Mouse (Mus musculus): ENCODE measurements around the gene Plk3. TPM values are rescaled to one million over a fixed set of nuclear protein-coding genes. Genes with fewer than 3 reads are reported as not detected.
"Not testable (repeated sequence)": the region's sequence is repeated elsewhere in the genome, so short reads cannot be mapped to it uniquely, and the experiment has no call there.

The Plk3 gene
- total RNA-seq (2014; fragmentation: Nextera tagmentation) (1.4 and 1.9 TPM in 2 replicates), total RNA-seq (2017) (5.2 and 6.4 TPM in 2 replicates), polyA plus RNA-seq (2012) (4.4 and 6.0 TPM in 2 replicates)

DNA sequence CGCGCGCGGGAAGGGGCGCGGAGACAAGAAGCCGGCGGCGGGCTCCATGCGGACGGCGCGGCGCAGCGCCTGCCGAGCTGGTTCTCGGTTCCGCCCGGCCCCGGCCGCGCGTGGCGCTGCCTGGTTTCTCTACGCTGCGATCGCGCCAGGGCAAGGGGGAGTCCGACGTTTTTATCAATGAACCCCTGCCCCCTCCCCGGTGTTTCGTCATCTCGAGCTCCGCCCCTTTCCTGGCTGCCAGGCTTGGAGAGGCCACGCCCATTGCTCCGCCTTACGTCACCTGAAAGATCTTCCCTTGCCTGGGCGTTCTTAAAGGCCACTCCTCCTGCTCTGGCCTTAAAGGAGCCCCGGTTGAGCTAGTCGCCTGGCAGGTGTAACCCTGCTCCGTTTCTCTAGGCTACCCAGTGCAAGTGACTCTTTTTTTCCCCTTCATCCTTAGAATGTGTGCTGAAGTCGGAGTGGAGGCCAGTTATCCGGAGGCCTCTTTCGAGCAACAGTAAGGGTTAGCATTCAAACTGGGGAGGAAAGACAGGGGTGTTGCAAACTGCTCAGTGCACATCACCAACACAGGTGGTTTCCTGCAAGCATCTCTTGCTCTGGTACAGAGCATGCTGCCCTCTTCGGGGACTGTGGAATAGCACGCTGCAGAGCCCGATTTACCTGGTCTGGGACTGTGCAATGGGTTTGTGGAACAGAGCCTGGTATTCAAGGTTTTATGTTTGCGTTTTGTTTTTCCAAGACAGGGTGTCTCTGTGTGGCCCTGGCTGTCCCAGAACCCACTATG is at the start of gene Plk3:
Plk3 (minus strand) TSS at position 147 of the 784 bp plus-strand sequence.
- TF ChIP-seq GATA2 (IDR thresholded peaks at IDR 0.05; ENCODE audit: borderline replicate concordance, low read depth, low read length) (no peak), GATA1 (IDR thresholded peaks at IDR 0.05; ENCODE audit: borderline replicate concordance, low read length) (no peak), CTCF (IDR thresholded peaks at IDR 0.05; ENCODE audit: low read depth, low read length) (no peak), TAL1 (conservative IDR thresholded peaks at IDR 0.05; ENCODE audit: low read depth, low read length) (no peak), POLR2AphosphoS5 (IDR thresholded peaks at IDR 0.05; ENCODE audit: insufficient replicate concordance, low read depth, low read length) (no peak)
- Histone ChIP-seq H3K36me3 (replicated peaks) (peaks cover 35% of the 10 kb centered on the region), H3K9me3 (replicated peaks) (no peaks in the 10 kb centered on the region), H3K4me3 (ENCODE audit: low read depth, low read length) (peak within 1 kb of the TSS; percentile 83), H3K27me3 (ENCODE audit: insufficient read depth, low read length) (peaks cover 11% of the 10 kb centered on the region; the same call in 1 of the 2 replicates), H3K4me1 (ENCODE audit: insufficient read depth, low read depth, low read length) (peaks cover 68% of the 10 kb centered on the region)
- peak; percentile 80 for ATAC-seq (ENCODE audit: extremely low read depth, insufficient number of reproducible peaks, low FRiP score, poor library complexity, severe bottlenecking)
- DNase-seq (ENCODE audit: low spot score): peak; percentile 93

GRCm38 (mm10) chr4:117182759-117183096 is 49.0 kb upstream of the Plk3 start:
- H3K27me3 ChIP-seq (ENCODE audit: insufficient read depth, low read length); H3K9me3 ChIP-seq (replicated peaks); ATAC-seq (ENCODE audit: extremely low read depth, insufficient number of reproducible peaks, low FRiP score, poor library complexity, severe bottlenecking): not testable (repeated sequence)
- Histone ChIP-seq H3K4me1 (ENCODE audit: insufficient read depth, low read depth, low read length) (peaks cover 29% of the 10 kb centered on the region), H3K36me3 (replicated peaks) (peaks cover 25% of the 10 kb centered on the region), H3K4me3 (ENCODE audit: low read depth, low read length) (peak overlapping the region; percentile 80)
- DNase-seq (ENCODE audit: low spot score): peak; percentile 19

DNA sequence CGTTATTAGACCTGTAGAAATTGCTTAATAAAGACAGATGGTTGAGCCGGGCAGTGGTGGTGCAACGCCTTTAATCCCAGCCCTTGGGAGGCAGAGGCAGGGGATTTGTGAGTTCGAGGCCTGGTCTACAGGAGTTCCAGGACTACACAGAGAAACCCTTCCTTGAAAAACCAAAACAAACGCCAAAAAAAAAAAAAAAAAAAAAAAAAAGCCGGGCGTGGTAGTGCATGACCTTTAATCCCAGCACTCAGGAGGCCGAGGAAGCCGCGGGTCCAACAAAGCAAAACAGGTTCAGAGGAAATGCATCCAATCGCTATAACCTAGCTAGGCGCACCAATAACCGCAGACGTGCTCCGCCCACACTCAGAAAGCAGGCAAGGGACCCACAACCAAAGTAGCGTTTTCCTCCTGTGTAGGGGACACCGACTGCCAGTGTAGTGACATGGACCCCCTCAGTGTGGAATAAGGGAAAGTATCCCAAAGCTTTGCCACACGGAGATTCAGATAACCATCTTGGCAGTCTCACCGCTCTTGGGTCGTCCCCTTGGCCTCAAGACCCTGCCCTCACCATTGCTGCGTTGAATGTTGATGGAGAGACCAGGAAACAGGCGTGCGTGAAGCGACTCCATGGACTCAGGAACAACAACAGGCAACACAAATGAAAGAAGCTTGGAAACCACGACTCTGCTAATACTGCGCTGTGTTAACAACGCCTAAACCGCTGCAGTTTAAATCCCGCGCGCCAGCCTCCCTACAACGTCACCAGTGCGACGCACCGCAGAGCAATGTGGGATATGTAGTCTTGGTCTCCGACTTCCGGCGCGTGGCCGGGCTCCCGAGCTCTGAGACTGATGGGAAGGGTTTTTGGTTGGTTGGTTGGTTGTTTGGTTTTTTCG is 48.3 kb upstream of the Plk3 start, which contains the start of gene Kif2c:
Kif2c (minus strand) TSS at position 777 of the 896 bp plus-strand sequence.
- Histone ChIP-seq H3K4me1 (ENCODE audit: insufficient read depth, low read depth, low read length) (peaks cover 29% of the 10 kb centered on the region), H3K9me3 (replicated peaks) (no peaks in the 10 kb centered on the region), H3K36me3 (replicated peaks) (peaks cover 31% of the 10 kb centered on the region), H3K4me3 (ENCODE audit: low read depth, low read length) (peak within 1 kb of the TSS; percentile 80), H3K27me3 (ENCODE audit: insufficient read depth, low read length) (no peaks in the 10 kb centered on the region)
- TF ChIP-seq GATA2 (IDR thresholded peaks at IDR 0.05; ENCODE audit: borderline replicate concordance, low read depth, low read length): peak; percentile 77; the same call in 1 of the 2 replicates
- TF ChIP-seq GATA1 (IDR thresholded peaks at IDR 0.05; ENCODE audit: borderline replicate concordance, low read length): no peak
- peak; percentile 88 for ATAC-seq (ENCODE audit: extremely low read depth, insufficient number of reproducible peaks, low FRiP score, poor library complexity, severe bottlenecking)
- peak; percentile 61 for DNase-seq (ENCODE audit: low spot score)

- DNase-seq (ENCODE audit: low spot score): no peak
- peaks cover 100% of the 10 kb centered on the region for H3K36me3 ChIP-seq (replicated peaks)
- ATAC-seq (ENCODE audit: extremely low read depth, insufficient number of reproducible peaks, low FRiP score, poor library complexity, severe bottlenecking): no peak
- H3K4me1 ChIP-seq (ENCODE audit: insufficient read depth, low read depth, low read length): no peaks in the 10 kb centered on the region; the same call in 1 of the 2 replicates
- no peak for TF ChIP-seq GATA2 (IDR thresholded peaks at IDR 0.05; ENCODE audit: borderline replicate concordance, low read depth, low read length)
- TF ChIP-seq GATA1 (IDR thresholded peaks at IDR 0.05; ENCODE audit: borderline replicate concordance, low read length): no peak
- no peak for TF ChIP-seq CTCF (IDR thresholded peaks at IDR 0.05; ENCODE audit: low read depth, low read length)
- TF ChIP-seq POLR2AphosphoS5 (IDR thresholded peaks at IDR 0.05; ENCODE audit: insufficient replicate concordance, low read depth, low read length): no peak
- no peak for TF ChIP-seq TAL1 (conservative IDR thresholded peaks at IDR 0.05; ENCODE audit: low read depth, low read length)
- no peak overlapping the region for H3K4me3 ChIP-seq (ENCODE audit: low read depth, low read length)
- no peaks in the 10 kb centered on the region for H3K27me3 ChIP-seq (ENCODE audit: insufficient read depth, low read length)
- no peaks in the 10 kb centered on the region for H3K9me3 ChIP-seq (replicated peaks)
Measured at GRCm38 (mm10) chr4:117169936-117170335, 36.2 kb upstream of the Plk3 start.

GRCm38 (mm10) chr4:117161183-117161582 is 27.4 kb upstream of the Plk3 start:
- no peak for DNase-seq (ENCODE audit: low spot score)
- ATAC-seq (ENCODE audit: extremely low read depth, insufficient number of reproducible peaks, low FRiP score, poor library complexity, severe bottlenecking): no peak
- no peaks in the 10 kb centered on the region for H3K27me3 ChIP-seq (ENCODE audit: insufficient read depth, low read length)
- H3K9me3 ChIP-seq (replicated peaks): no peaks in the 10 kb centered on the region
- TF ChIP-seq TAL1 (conservative IDR thresholded peaks at IDR 0.05; ENCODE audit: low read depth, low read length) (no peak), GATA2 (IDR thresholded peaks at IDR 0.05; ENCODE audit: borderline replicate concordance, low read depth, low read length) (no peak), POLR2AphosphoS5 (IDR thresholded peaks at IDR 0.05; ENCODE audit: insufficient replicate concordance, low read depth, low read length) (no peak), GATA1 (IDR thresholded peaks at IDR 0.05; ENCODE audit: borderline replicate concordance, low read length) (no peak), CTCF (IDR thresholded peaks at IDR 0.05; ENCODE audit: low read depth, low read length) (no peak)
- peaks cover 74% of the 10 kb centered on the region for H3K36me3 ChIP-seq (replicated peaks)
- no peak overlapping the region for H3K4me3 ChIP-seq (ENCODE audit: low read depth, low read length)
- peaks cover 4% of the 10 kb centered on the region; the same call in 1 of the 2 replicates for H3K4me1 ChIP-seq (ENCODE audit: insufficient read depth, low read depth, low read length)

GRCm38 (mm10) chr4:117159666-117160065 is 25.9 kb upstream of the Plk3 start:
- TF ChIP-seq POLR2AphosphoS5 (IDR thresholded peaks at IDR 0.05; ENCODE audit: insufficient replicate concordance, low read depth, low read length): no peak
- no peak for TF ChIP-seq GATA2 (IDR thresholded peaks at IDR 0.05; ENCODE audit: borderline replicate concordance, low read depth, low read length)
- no peak for TF ChIP-seq TAL1 (conservative IDR thresholded peaks at IDR 0.05; ENCODE audit: low read depth, low read length)
- TF ChIP-seq GATA1 (IDR thresholded peaks at IDR 0.05; ENCODE audit: borderline replicate concordance, low read length): no peak
- TF ChIP-seq CTCF (IDR thresholded peaks at IDR 0.05; ENCODE audit: low read depth, low read length): no peak
- H3K36me3 ChIP-seq (replicated peaks): peaks cover 71% of the 10 kb centered on the region

More at GRCm38 (mm10) chr4:117159666-117160065, 25.9 kb upstream of the Plk3 start:
- DNase-seq (ENCODE audit: low spot score) (no peak), ATAC-seq (ENCODE audit: extremely low read depth, insufficient number of reproducible peaks, low FRiP score, poor library complexity, severe bottlenecking) (no peak)
- Histone ChIP-seq H3K27me3 (ENCODE audit: insufficient read depth, low read length) (no peaks in the 10 kb centered on the region), H3K4me3 (ENCODE audit: low read depth, low read length) (no peak overlapping the region), H3K4me1 (ENCODE audit: insufficient read depth, low read depth, low read length) (peaks cover 4% of the 10 kb centered on the region; the same call in 1 of the 2 replicates), H3K9me3 (replicated peaks) (no peaks in the 10 kb centered on the region)

Measured in G1E (cell line).